ENCODE assay signal across 17 mouse cellular contexts in the genomic region with DNA sequence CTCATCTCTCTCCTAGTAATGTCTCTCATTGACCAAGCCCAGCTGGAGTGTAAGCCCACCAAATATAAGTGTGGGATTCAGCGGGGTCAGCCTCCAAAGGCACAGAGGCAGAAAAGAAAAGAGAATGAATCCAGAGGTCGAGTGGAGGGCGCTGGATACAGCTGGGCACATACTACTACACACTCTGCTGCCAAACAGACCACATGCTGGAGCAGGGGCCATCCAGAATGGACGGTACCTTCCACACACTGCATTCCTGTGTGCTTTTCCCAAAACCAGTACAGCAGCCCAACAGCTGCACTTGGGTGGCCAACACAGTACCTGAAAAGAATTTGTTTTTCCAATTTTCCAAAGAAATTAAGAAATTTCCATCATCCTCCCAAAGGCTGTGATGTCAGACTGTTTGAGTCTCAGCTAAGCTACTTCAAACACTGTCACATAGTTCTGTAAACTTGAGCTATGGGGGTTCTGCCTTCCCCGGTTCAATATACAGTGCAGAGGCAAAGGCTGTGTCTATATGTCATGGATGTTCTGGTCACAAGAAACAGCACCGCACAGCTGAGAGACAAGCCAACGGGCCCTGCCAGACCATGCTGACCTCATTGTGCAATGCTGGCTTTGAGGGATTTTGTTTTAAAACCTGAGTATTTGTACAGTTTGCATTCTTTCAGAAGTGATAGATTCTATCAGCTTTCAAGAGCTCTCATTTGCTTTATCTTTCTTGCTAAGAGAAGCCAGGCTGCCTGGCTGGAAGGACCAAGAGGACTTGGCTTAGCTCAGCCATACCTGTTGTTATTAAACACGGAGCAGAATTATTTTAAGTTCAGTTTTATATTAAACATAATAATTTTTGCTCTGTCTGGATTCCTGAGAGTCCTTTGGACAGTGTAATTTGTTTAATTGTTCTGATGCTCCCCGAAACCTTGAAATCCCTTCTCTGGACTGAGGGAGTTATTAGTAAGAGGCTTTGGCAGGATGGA.
"Had no signal": no experiment of that assay in that cellular context is flagged by ENCODE, and none has a peak within 500 bp of the region (broad histone marks: within the 10 kb centered on the region; RNA-seq: fewer than 3 reads in every experiment).

No protein-coding gene starts in this region.

- H3K4me3 ChIP-seq: limb, embryonic 12.5 days; midbrain, embryonic 10.5 days; myocyte; neural tube, embryonic 15.5 days had no signal

- H3K4me2 ChIP-seq: limb, embryonic 12.5 days; neural tube, embryonic 15.5 days had no signal

- H3K9me3 ChIP-seq: limb, embryonic 12.5 days; midbrain, embryonic 10.5 days; neural tube, embryonic 15.5 days had no signal

- H3K27ac ChIP-seq: hindbrain, postnatal 0 days; kidney, postnatal 0 days; limb, embryonic 12.5 days; liver, embryonic 14.5 days; midbrain, embryonic 10.5 days; neural tube, embryonic 15.5 days had no signal

- ATAC-seq: hindbrain, postnatal 0 days had no signal

- H3K27me3 ChIP-seq: limb, embryonic 12.5 days; neural tube, embryonic 15.5 days had no signal

- DNase-seq: kidney, adult 11 months; kidney, adult 9 months; kidney, postnatal 36 days; layer of hippocampus, adult 9-11 months; layer of hippocampus, postnatal 36 days; liver; midbrain, embryonic 14.5 days; right cerebral cortex, adult 18-20 months; right cerebral cortex, postnatal 25 days; thymus, postnatal 4 days had no signal

- H3K4me1 ChIP-seq: midbrain, embryonic 10.5 days; neural tube, embryonic 15.5 days had no signal

- H3K36me3 ChIP-seq: limb, embryonic 12.5 days; midbrain, embryonic 10.5 days; neural tube, embryonic 15.5 days had no signal

- H3K9ac ChIP-seq: limb, embryonic 12.5 days; liver, embryonic 14.5 days; neural tube, embryonic 15.5 days had no signal
